Mouse (Mus musculus) MEL (cell line): ENCODE results near the gene Olfr877. TPM values are rescaled to one million over a fixed set of nuclear protein-coding genes. Genes with fewer than 3 reads are reported as not detected.
A peak's percentile ranks its signal among the peaks of the same experiment; 100 is the strongest.

ENCODE experiments used
- DNase-seq: peaks from one replicate; pipeline ENCODE4 v3.0.0; 2011; ENCODE audit warnings: low read depth, low spot score
- H3K27ac ChIP-seq: 2 replicates; pipeline ENCODE4 v1.5.1; 2012; ENCODE audit warnings: low read depth, mild to moderate bottlenecking, control low read depth, low read length, moderate library complexity; ENCODE audit not compliant: control insufficient read depth
- H3K27me3 ChIP-seq, 2 experiments: fragments of 150-350 bp in 1 of 2; sonication (generic) in 1 of 2; 2 replicates each; pipeline ENCODE4 v1.6.1; 2012; ENCODE audit warnings: low read length in 2 of 2, mild to moderate bottlenecking in 2 of 2, improper control_type of control experiment in 1 of 2, moderate library complexity in 1 of 2; ENCODE audit not compliant: insufficient read depth in 2 of 2, control insufficient read depth in 1 of 2
- H3K36me3 ChIP-seq, 2 experiments: 2 replicates each; pipeline ENCODE4 v1.6.1; 2012 to 2014; ENCODE audit warnings: low read length in 2 of 2, improper control_type of control experiment in 1 of 2, inconsistent platforms in 1 of 2, mild to moderate bottlenecking in 1 of 2; ENCODE audit not compliant: insufficient read depth in 2 of 2, control insufficient read depth in 1 of 2
- H3K4me1 ChIP-seq, 2 experiments: fragments of 150-350 bp in 1 of 2; sonication (generic) in 1 of 2; 2 replicates each; pipeline ENCODE4 v1.6.1; 2012; ENCODE audit warnings: low read length in 2 of 2, improper control_type of control experiment in 1 of 2, mild to moderate bottlenecking in 1 of 2; ENCODE audit not compliant: insufficient read depth in 2 of 2, control insufficient read depth in 1 of 2
- H3K4me3 ChIP-seq, 2 experiments: fragments of 150-350 bp in 1 of 2; sonication (generic) in 1 of 2; 2 replicates each; pipeline ENCODE4 v1.5.1; 2012; ENCODE audit warnings: low read depth in 2 of 2, low read length in 2 of 2, mild to moderate bottlenecking in 2 of 2, moderate library complexity in 2 of 2, control low read depth in 1 of 2, improper control_type of control experiment in 1 of 2; ENCODE audit not compliant: control insufficient read depth in 1 of 2, insufficient read depth in 1 of 2
- H3K79me2 ChIP-seq: 2 replicates; pipeline ENCODE4 v1.6.1; 2012; ENCODE audit warnings: mild to moderate bottlenecking, low read length, moderate library complexity; ENCODE audit not compliant: control insufficient read depth, poor library complexity, insufficient read depth
- H3K9ac ChIP-seq: 2 replicates; pipeline ENCODE4 v1.6.1; 2012; ENCODE audit warnings: low read depth, mild to moderate bottlenecking, control low read depth, low read length, moderate library complexity; ENCODE audit not compliant: control insufficient read depth, poor library complexity, severe bottlenecking
- H3K9me3 ChIP-seq: fragments of 150-350 bp; sonication (generic); replicated peaks from 2 replicates; pipeline ENCODE4 v1.6.1; 2012; ENCODE audit warnings: mild to moderate bottlenecking, low read length, improper control_type of control experiment, moderate library complexity; ENCODE audit not compliant: insufficient read depth
- BHLHE40 ChIP-seq: IDR thresholded peaks from 2 replicates; pipeline ENCODE4 v1.6.1; 2012; ENCODE audit warnings: low read depth, mild to moderate bottlenecking, inconsistent platforms, low read length, improper control_type of control experiment, borderline replicate concordance
- CHD1 ChIP-seq: IDR thresholded peaks from 2 replicates; pipeline ENCODE4 v1.6.1; 2012; ENCODE audit warnings: low read depth, mild to moderate bottlenecking, inconsistent platforms, low read length, improper control_type of control experiment
- ELF1 ChIP-seq: IDR thresholded peaks from 2 replicates; pipeline ENCODE4 v1.6.1; 2014; ENCODE audit warnings: low read depth, mild to moderate bottlenecking, inconsistent platforms, low read length, improper control_type of control experiment, moderate library complexity
- EP300 ChIP-seq, 2 experiments: IDR thresholded peaks; 2 replicates each; pipeline ENCODE4 v1.6.1; 2011; ENCODE audit warnings: improper control_type of control experiment in 2 of 2, low read length in 2 of 2, low read depth in 1 of 2, mild to moderate bottlenecking in 1 of 2
- ETS1 ChIP-seq: IDR thresholded peaks from 2 replicates; pipeline ENCODE4 v1.6.1; 2012; ENCODE audit warnings: low read depth, mild to moderate bottlenecking, inconsistent platforms, low read length, improper control_type of control experiment, moderate library complexity
- HCFC1 ChIP-seq: IDR thresholded peaks from 2 replicates; pipeline ENCODE4 v1.6.1; 2012; ENCODE audit warnings: low read depth, mild to moderate bottlenecking, inconsistent platforms, low read length, improper control_type of control experiment, moderate library complexity
- KAT2A ChIP-seq: conservative IDR thresholded peaks from 2 replicates; pipeline ENCODE4 v1.6.1; 2012; ENCODE audit warnings: low read depth, low read length, improper control_type of control experiment, inconsistent platforms
- MAX ChIP-seq: IDR thresholded peaks from 2 replicates; pipeline ENCODE4 v1.6.1; 2011; ENCODE audit warnings: low read length, improper control_type of control experiment
- MAZ ChIP-seq: IDR thresholded peaks from 2 replicates; pipeline ENCODE4 v1.6.1; 2012; ENCODE audit warnings: low read depth, mild to moderate bottlenecking, inconsistent platforms, low read length, improper control_type of control experiment
- NELFE ChIP-seq: IDR thresholded peaks from 2 replicates; pipeline ENCODE4 v1.6.1; 2011; ENCODE audit warnings: low read depth, low read length, improper control_type of control experiment
- NRF1 ChIP-seq: IDR thresholded peaks from 2 replicates; pipeline ENCODE4 v1.6.1; 2014; ENCODE audit warnings: low read depth, mild to moderate bottlenecking, inconsistent platforms, low read length, improper control_type of control experiment, moderate library complexity; ENCODE audit not compliant: poor library complexity, insufficient read depth, severe bottlenecking
- POLR2AphosphoS2 ChIP-seq: IDR thresholded peaks from 2 replicates; pipeline ENCODE4 v1.6.1; 2011; ENCODE audit warnings: low read length, improper control_type of control experiment
- TBP ChIP-seq: IDR thresholded peaks from 2 replicates; pipeline ENCODE4 v1.8.0; 2011; ENCODE audit warnings: low read depth, low read length, improper control_type of control experiment
- TCF12 ChIP-seq: IDR thresholded peaks from 2 replicates; pipeline ENCODE4 v1.6.1; 2014; ENCODE audit warnings: low read depth, mild to moderate bottlenecking, inconsistent platforms, low read length, improper control_type of control experiment, moderate library complexity
- UBTF ChIP-seq: IDR thresholded peaks from 2 replicates; pipeline ENCODE4 v1.6.1; 2012; ENCODE audit warnings: low read depth, mild to moderate bottlenecking, inconsistent platforms, low read length, improper control_type of control experiment, moderate library complexity, borderline replicate concordance; ENCODE audit not compliant: insufficient read depth
- ZKSCAN1 ChIP-seq: IDR thresholded peaks from 2 replicates; pipeline ENCODE4 v1.6.1; 2012; ENCODE audit warnings: low read depth, mild to moderate bottlenecking, inconsistent platforms, low read length, improper control_type of control experiment, moderate library complexity
- ZMIZ1 ChIP-seq: IDR thresholded peaks from 2 replicates; pipeline ENCODE4 v1.6.1; 2012; ENCODE audit warnings: low read depth, mild to moderate bottlenecking, inconsistent platforms, low read length, improper control_type of control experiment, moderate library complexity
- polyA plus RNA-seq, 2 experiments: library from polyadenylated mRNA; stranded (reverse) in 1 of 2; unstranded in 1 of 2; fragments of >175 nt in 1 of 2; fragments of >200 nt in 1 of 2; gene quantifications; 2 replicates each; pipeline versions ENCODE4 v1.2.1 to v1.2.4; 2012; ENCODE audit warnings: low replicate concordance in 2 of 2, low read depth in 1 of 2; ENCODE audit not compliant: insufficient read length in 2 of 2, insufficient read depth in 1 of 2, missing spikeins in 1 of 2
- total RNA-seq: library from RNA; depleted of rRNA; stranded (reverse); fragments of 300-350 nt; gene quantifications from 2 replicates; pipeline ENCODE4 v1.2.3, GENCODE M21; 2012

The Olfr877 gene
- total and polyA plus RNA-seq, 3 experiments: not detected

- TF ChIP-seq TBP (no peak), MAZ (no peak), NRF1 (no peak), ZKSCAN1 (no peak), ELF1 (no peak), BHLHE40 (no peak), MAX (no peak), NELFE (no peak), ZMIZ1 (no peak)
Observed at GRCm38 (mm10) chr9:37833341-37833740, 20.7 kb upstream of the Olfr877 start.

GRCm38 (mm10) chr9:37849267-37849666 is 4.8 kb upstream of the Olfr877 start:
- Histone ChIP-seq H3K27ac (no peak overlapping the region), H3K79me2 (no peaks in the 10 kb centered on the region), H3K9me3 (no peaks in the 10 kb centered on the region), H3K4me3 (no peak overlapping the region), H3K27me3 (no peaks in the 10 kb centered on the region), H3K36me3 (no peaks in the 10 kb centered on the region), H3K9ac (no peak overlapping the region), H3K4me1 (no peaks in the 10 kb centered on the region)
- no peak for DNase-seq
- TF ChIP-seq KAT2A: no peak
- no peak for TF ChIP-seq ETS1
- TF ChIP-seq MAX: no peak
- TF ChIP-seq TCF12: no peak
- TF ChIP-seq CHD1: no peak
- TF ChIP-seq EP300 (IDR thresholded peaks at IDR 0.05; ENCODE audit: low read depth in 1 of 2, low read length in 2 of 2): no peak
- TF ChIP-seq POLR2AphosphoS2: no peak
- no peak for TF ChIP-seq MAZ
- TF ChIP-seq HCFC1: no peak
- no peak for TF ChIP-seq UBTF

More at GRCm38 (mm10) chr9:37833341-37833740, 20.7 kb upstream of the Olfr877 start:
- Histone ChIP-seq H3K9me3 (no peaks in the 10 kb centered on the region), H3K4me3 (no peak overlapping the region), H3K79me2 (no peaks in the 10 kb centered on the region), H3K27ac (no peak overlapping the region), H3K9ac (no peak overlapping the region), H3K36me3 (no peaks in the 10 kb centered on the region), H3K27me3 (no peaks in the 10 kb centered on the region), H3K4me1 (no peaks in the 10 kb centered on the region)
- peak; percentile 36 for DNase-seq
